Mouse (Mus musculus): ENCODE data around the gene Acot4.

DNA sequence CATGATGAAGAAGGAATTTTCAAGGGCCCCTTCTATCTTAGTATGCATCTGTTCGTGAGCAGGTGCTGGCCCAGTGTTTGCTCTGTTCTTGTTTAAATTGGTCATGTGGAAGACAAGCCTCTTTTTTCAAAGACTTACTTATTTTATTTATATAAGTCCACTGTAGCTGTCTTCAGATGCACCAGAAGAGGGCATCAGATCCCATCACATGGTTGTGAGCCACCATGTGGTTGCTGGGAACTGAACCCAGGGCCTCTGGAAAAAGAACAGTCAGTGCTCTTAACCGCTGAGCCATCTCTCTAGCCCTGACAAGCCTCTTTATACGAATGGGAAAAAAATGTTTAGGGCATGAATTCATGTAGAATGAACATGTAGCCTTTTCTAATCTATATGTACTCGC, 48.8 kb upstream of the Acot4 start:
- TF ChIP-seq POLR2A (IDR thresholded peaks at IDR 0.05; ENCODE audit: extremely low read depth, insufficient read depth, low read length) = no peak
- TF ChIP-seq CTCF (IDR thresholded peaks at IDR 0.05; ENCODE audit: extremely low read depth, insufficient read depth, low read length) = no peak
